Comparison of ENCODE assay signal across 5 mouse cellular contexts in genomic region chr14:53301110-53301509, GRCm38 (mm10).
A peak's percentile ranks its signal among the peaks of the same experiment; 100 is the strongest.
DNase-seq lines count a peak whose midpoint lies in the region; ATAC-seq lines count a peak whose summit lies in the region.

No protein-coding gene starts in this region.

- ATAC-seq in erythroblast, adult 5-6 weeks (replicated peaks; ENCODE audit: low FRiP score, poor library complexity, severe bottlenecking): peak; percentile 57; the same call in 1 of the 2 replicates
- peak; percentile 66 for ATAC-seq in granulocyte monocyte progenitor cell, adult 5-6 weeks (replicated peaks; ENCODE audit: poor library complexity, severe bottlenecking)
- peak; percentile 58 for ATAC-seq in megakaryocyte, adult 5-6 weeks (ENCODE audit: poor library complexity, severe bottlenecking)
- ATAC-seq in megakaryocyte-erythroid progenitor cell, adult 5-6 weeks (replicated peaks; ENCODE audit: low FRiP score, low TSS enrichment, poor library complexity, severe bottlenecking): peak; percentile 75; the same call in 1 of the 2 replicates

- DNase-seq in thymus, postnatal 25 days: peak; percentile 0

Comparison
In these comparisons a context has a peak if more than half of its experiments do, and no peak if none do; other contexts are left out.
1. Peak in every context shown above with its lines: DNase-seq and ATAC-seq.